Mouse (Mus musculus): ENCODE measurements at regions not wholly inside any gene's neighbourhood (a gene's known extent, or its start where the extent isn't known, plus 50 kb on each side); places are given as distances from the start of the nearest gene placed in this dataset.

- DNase-seq (ENCODE audit: low read depth, low spot score): no peak
Observed at GRCm38 (mm10) chr3:149503992-149504391, 513.6 kb upstream of the Adgrl2 start.

DNA sequence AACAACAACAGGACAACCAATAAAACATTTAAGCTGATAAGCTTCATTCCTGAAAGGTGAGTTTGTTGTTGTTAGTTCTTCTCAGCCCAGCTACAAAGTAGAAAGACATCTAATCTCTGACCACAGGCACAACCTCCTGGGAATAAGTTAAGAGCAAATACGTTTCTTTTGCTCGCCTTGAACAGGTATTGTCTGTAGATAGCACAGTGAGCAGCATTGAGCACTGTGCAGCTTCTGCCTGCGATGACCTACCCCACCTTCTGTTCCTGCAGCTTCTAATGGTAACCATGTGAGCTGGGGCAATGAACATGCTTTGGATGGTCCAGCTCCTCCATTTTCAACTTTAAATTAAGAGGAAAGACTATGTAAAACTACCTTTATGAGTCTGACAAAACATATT is 509.8 kb upstream of the Adgrl2 start:
- no peak for DNase-seq (ENCODE audit: low read depth, low spot score)

DNA sequence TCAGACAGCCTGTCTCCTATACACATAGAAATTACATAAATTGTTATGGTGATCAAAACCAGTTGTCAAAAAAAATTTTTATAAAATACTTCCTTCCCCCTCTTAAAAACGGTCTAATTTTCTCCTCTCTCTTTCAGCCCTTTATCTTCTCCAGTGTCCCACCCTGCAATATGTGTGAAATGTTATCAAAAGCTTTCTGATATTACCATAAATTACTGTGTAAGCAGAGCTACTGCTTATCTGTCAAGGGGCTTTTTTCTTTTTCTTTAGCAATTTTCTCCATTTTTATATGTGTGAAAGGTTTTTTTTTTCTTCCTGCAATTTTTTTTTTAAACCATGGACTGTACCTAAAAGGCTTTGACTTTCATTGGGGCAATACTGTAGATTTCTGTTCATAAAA is 508.4 kb upstream of the Adgrl2 start:
- no peak for DNase-seq (ENCODE audit: low read depth, low spot score)

- no peak for DNase-seq (ENCODE audit: low read depth, low spot score)
Observed at GRCm38 (mm10) chr3:149496829-149497471, 506.6 kb upstream of the Adgrl2 start.

DNA sequence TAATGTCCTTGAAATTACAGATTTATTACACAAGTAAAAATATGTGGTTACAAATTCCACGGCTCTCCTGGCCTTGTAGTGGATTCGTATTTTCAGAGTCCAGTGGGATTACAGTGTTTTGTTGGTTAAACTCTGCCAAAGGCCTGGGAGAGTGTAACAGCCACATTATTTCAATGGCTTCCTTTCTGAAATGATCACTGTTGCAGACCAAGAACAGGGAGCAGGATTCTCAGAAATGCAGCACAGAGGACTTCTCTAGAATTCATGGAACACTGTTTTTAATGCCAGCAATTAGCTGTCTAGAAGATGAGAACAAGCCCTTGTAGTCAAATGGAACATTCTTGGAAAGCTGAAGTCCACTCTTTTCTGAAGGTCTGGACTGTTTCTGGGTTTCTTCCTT is 505.8 kb upstream of the Adgrl2 start:
- no peak for DNase-seq (ENCODE audit: low read depth, low spot score)

- DNase-seq (ENCODE audit: low read depth, low spot score): no peak
Observed at GRCm38 (mm10) chr3:149488147-149488546, 497.8 kb upstream of the Adgrl2 start.

DNA sequence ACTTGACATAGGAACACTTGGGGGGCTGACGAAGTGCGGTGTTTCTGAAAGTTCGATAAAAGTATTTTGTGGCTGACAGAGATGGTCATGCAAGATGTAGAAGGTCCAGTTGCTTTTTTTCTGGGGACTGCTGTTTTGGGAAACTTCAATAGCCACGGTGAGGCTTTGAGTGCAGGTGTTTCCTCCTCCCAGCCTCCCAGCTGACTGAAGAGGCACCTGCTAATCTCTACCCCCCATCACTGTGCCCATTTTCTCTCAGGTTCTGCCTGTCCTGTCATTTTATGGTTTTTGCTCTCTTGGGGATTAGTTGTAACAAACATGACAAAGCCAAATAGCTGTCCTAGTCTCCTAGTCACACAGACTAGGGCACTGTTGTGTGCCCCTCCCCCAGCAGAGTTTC is 495.1 kb upstream of the Adgrl2 start:
- no peak for DNase-seq (ENCODE audit: low read depth, low spot score)

GRCm38 (mm10) chr3:149484319-149484718 is 494.0 kb upstream of the Adgrl2 start:
- DNase-seq (ENCODE audit: low read depth, low spot score): no peak

DNA sequence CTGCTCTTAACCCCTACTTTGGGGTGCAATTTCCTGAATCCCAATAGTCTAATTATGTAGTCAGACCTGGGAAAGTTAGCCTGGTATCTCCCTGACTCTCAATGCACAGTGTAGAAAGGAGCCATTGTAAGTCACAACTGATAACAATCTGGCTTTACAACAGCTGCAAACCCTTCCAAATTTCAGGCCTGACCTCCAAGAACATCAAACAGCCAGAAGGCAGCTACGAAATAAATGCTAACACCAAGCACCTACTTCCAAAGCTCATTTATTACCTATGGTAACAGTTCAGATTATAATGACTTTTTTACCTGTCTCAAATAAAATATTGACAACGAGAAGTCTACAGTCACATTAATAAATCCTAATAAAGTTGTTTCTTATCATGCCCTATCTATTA is 485.8 kb upstream of the Adgrl2 start:
- no peak for DNase-seq (ENCODE audit: low read depth, low spot score)

- DNase-seq (ENCODE audit: low read depth, low spot score): no peak
Observed at GRCm38 (mm10) chr3:149466973-149467372, 476.6 kb upstream of the Adgrl2 start.

GRCm38 (mm10) chr3:149464603-149465002 is 474.2 kb upstream of the Adgrl2 start:
- no peak for DNase-seq (ENCODE audit: low read depth, low spot score)

DNA sequence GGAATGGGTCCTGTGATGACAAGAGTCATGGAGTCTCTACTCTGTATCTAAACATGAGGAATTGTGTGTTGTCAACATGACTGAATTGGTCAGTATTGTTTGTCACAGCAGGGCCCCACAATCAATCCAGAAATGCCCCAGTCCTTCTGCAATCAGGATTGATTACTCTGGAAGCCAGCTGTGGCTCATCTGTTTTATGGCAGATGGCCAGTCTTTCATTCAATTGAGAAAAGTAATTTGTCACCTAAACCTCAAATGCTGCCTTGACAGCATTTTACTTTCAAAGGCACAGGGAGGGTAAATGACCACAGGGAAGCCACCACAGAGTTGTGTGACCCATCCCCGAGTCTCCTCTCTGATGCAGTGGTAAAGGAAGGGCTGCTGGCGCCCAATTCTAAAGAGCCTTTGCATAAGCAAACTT is 471.8 kb upstream of the Adgrl2 start:
- no peak for DNase-seq (ENCODE audit: low read depth, low spot score)

DNA sequence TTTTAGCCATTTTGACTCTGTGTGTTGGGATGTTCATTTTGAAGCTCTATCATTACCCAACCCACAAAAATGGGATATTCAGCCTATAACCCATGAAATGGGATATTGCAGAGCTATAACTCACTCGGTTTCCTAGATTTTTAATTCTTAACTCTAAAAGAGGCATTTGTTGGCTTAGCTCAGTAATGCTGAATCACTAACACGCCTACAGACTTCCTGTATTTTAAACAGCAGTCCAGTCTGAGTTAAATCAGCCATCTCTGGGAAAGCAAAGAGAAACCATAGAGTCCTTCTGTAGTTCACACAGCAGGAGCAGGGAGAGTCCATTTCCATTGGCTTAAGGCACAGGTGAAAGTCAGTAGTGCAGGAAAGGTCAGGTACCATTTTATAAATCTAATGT is 471.3 kb upstream of the Adgrl2 start:
- DNase-seq (ENCODE audit: low read depth, low spot score): no peak

DNA sequence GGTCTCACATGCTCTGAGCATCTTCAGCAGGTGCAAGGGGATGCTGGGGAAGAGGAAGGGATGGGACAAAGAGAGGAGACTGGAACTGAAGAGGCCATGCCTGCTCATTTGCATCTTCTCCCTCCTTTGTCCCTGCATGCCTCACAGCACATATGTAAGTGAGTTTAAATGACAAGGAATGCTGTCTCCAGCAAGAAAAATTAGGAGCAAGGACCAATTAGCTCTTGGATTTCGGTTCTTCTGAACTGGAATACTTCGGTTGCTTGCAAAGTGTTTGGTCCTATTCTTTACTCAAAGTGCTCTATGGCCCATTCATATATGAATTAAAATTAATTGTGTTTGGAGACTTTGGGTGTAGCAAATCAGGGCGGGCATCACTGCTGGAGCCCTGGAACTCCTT is 459.0 kb upstream of the Adgrl2 start:
- DNase-seq (ENCODE audit: low read depth, low spot score): no peak

DNA sequence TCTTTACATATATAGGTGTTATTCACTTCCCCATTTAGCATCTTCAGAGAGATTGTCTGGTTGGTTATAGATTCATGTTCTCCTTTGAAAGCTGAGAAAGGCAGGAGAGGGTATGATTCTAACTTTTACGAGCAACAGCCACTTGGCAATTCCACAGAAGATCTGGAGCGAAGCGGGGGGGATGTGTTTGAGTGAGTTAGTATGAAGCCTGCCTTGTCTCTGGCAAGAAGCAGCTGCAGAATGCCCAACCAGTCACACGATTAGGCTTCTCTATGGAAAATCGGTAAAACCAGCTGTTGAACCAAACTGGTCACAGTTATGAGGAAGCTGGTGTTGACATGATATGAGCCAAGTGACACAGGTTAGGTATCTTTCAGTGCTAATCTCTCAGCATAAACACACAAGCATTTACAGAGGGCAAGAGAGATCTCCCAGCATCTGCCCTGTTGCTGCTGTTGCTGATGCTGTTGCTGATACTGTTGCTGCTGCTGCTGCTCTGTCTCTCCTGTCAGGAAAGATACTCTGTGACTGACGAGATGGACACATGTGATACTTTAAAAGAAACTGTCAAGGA is 455.7 kb upstream of the Adgrl2 start:
- DNase-seq (ENCODE audit: low read depth, low spot score): no peak

GRCm38 (mm10) chr3:149444854-149445577 is 454.7 kb upstream of the Adgrl2 start:
- DNase-seq (ENCODE audit: low read depth, low spot score): peak; percentile 27

- DNase-seq (ENCODE audit: low read depth, low spot score): no peak
Observed at GRCm38 (mm10) chr3:149444377-149444776, 454.0 kb upstream of the Adgrl2 start.

DNA sequence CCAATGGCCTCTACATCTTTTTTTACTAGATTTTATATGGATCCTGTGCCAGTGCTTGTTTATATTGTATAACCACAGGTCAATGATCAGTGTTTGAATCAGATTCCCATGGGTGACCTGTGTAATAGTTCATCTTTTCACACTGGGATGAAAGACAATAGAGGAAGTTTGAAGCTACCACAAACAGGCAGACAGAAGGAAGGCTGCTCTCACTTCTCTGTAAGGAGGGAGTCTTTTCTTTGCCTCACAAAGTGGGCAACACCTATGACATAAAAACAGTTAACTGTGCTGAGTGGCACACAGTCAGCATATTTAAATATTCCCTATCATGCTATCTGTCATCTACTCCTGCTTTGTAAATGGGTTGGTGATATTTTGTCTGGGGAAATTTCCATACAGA is 450.9 kb upstream of the Adgrl2 start:
- DNase-seq (ENCODE audit: low read depth, low spot score): no peak

DNA sequence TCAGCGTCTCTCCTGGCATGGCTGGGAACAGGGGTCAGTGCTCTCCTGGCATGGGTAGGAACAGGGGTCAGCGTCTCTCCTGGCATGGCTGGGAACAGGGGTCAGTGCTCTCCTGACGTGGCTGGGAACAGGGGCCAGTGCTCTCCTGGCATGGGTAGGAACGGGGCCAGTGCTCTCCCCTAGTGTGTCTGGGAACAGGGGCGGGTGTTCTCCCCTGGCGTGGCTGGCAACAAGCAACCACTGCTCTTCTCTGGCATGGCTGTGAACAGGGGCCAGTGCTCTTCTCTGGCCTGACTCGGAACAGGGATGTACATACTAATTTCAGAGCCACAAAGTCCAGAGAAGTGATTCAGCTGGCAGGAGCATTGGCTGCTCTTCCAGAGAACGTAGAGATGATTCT is 447.4 kb upstream of the Adgrl2 start:
- DNase-seq (ENCODE audit: low read depth, low spot score): no peak

DNA sequence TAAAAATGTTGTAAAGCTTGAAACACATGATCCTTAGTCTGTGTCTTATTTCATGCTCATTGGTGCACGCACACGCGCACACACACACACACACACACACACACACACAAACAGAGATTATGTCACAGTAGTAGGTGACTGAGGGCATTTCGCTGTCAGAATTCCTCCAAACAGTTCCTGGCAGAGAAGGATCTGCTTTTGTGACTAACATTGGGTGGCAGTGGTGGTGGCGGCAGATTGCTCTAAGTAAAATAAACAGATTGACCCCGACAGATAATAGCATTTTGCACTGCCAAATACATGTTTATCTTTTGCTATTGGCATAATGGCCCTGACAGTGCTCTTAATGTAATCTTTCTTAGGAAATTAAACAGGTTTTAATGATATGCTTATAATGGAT is 446.6 kb upstream of the Adgrl2 start:
- no peak for DNase-seq (ENCODE audit: low read depth, low spot score)

- DNase-seq (ENCODE audit: low read depth, low spot score): no peak
Observed at GRCm38 (mm10) chr3:149436420-149436819, 446.1 kb upstream of the Adgrl2 start.

GRCm38 (mm10) chr3:149431795-149432194 is 441.4 kb upstream of the Adgrl2 start:
- no peak for DNase-seq (ENCODE audit: low read depth, low spot score)

Data from retina, postnatal 7 days (tissue).